Mouse (Mus musculus): ENCODE data around the gene Prg2.

Prg2 gene

GRCm38 (mm10) chr2:84980188-84980587 is at the start of gene Prg2:
Gene Prg2, plus strand, starts transcription at chr2:84980461.
- no peak for DNase-seq (ENCODE audit: extremely low spot score, low read depth, low spot score)

- DNase-seq (ENCODE audit: extremely low spot score, low read depth, low spot score): no peak
These were observed 46.1 kb upstream of the Prg2 start for GRCm38 (mm10) chr2:84933992-84934648.

GRCm38 (mm10) chr2:84934649-84935007 is 45.6 kb upstream of the Prg2 start:
- DNase-seq (ENCODE audit: extremely low spot score, low read depth, low spot score): no peak

- DNase-seq (ENCODE audit: extremely low spot score, low read depth, low spot score): no peak
These were observed 45.2 kb upstream of the Prg2 start for GRCm38 (mm10) chr2:84935065-84935464.

- DNase-seq (ENCODE audit: extremely low spot score, low read depth, low spot score): no peak
These were observed 43.5 kb upstream of the Prg2 start, which contains the start of gene Slc43a3 for GRCm38 (mm10) chr2:84936474-84937429. Gene Slc43a3, plus strand, starts transcription at chr2:84936579.

GRCm38 (mm10) chr2:84937491-84938150 is 42.6 kb upstream of the Prg2 start:
- DNase-seq (ENCODE audit: extremely low spot score, low read depth, low spot score): no peak

- no peak for DNase-seq (ENCODE audit: extremely low spot score, low read depth, low spot score)
These were observed 41.9 kb upstream of the Prg2 start for GRCm38 (mm10) chr2:84938249-84938946.

- DNase-seq (ENCODE audit: extremely low spot score, low read depth, low spot score): no peak
These were observed 41.0 kb upstream of the Prg2 start for GRCm38 (mm10) chr2:84939306-84939705.

- DNase-seq (ENCODE audit: extremely low spot score, low read depth, low spot score): no peak
These were observed 40.5 kb upstream of the Prg2 start for GRCm38 (mm10) chr2:84939711-84940110.

- no peak for DNase-seq (ENCODE audit: extremely low spot score, low read depth, low spot score)
These were observed 38.9 kb upstream of the Prg2 start for GRCm38 (mm10) chr2:84941332-84941731.

GRCm38 (mm10) chr2:84941795-84942194 is 38.5 kb upstream of the Prg2 start:
- DNase-seq (ENCODE audit: extremely low spot score, low read depth, low spot score): no peak

GRCm38 (mm10) chr2:84947154-84947771 is 33.0 kb upstream of the Prg2 start:
- no peak for DNase-seq (ENCODE audit: extremely low spot score, low read depth, low spot score)

GRCm38 (mm10) chr2:84948252-84948651 is 32.0 kb upstream of the Prg2 start:
- DNase-seq (ENCODE audit: extremely low spot score, low read depth, low spot score): no peak

GRCm38 (mm10) chr2:84948721-84949120 is 31.5 kb upstream of the Prg2 start:
- DNase-seq (ENCODE audit: extremely low spot score, low read depth, low spot score): no peak

GRCm38 (mm10) chr2:84951027-84951426 is 29.2 kb upstream of the Prg2 start:
- DNase-seq (ENCODE audit: extremely low spot score, low read depth, low spot score): no peak

- DNase-seq (ENCODE audit: extremely low spot score, low read depth, low spot score): no peak
These were observed 28.0 kb upstream of the Prg2 start for GRCm38 (mm10) chr2:84952251-84952650.

GRCm38 (mm10) chr2:84952693-84953092 is 27.6 kb upstream of the Prg2 start:
- no peak for DNase-seq (ENCODE audit: extremely low spot score, low read depth, low spot score)

- no peak for DNase-seq (ENCODE audit: extremely low spot score, low read depth, low spot score)
These were observed 24.8 kb upstream of the Prg2 start for GRCm38 (mm10) chr2:84955435-84955834.

GRCm38 (mm10) chr2:84956274-84956673 is 24.0 kb upstream of the Prg2 start:
- DNase-seq (ENCODE audit: extremely low spot score, low read depth, low spot score): no peak

GRCm38 (mm10) chr2:84958588-84959264 is 21.5 kb upstream of the Prg2 start:
- DNase-seq (ENCODE audit: extremely low spot score, low read depth, low spot score): no peak

All from hindlimb bud, embryonic 11.5 days (tissue).